Mouse (Mus musculus) granulocyte monocyte progenitor cell, adult 5-6 weeks (primary cell): ENCODE measurements at regions not wholly inside any gene's neighbourhood (a gene's known extent, or its start where the extent isn't known, plus 50 kb on each side); places are given as distances from the start of the nearest gene placed in this dataset.

Experiments
- ATAC-seq: replicated peaks from 2 replicates; pipeline ENCODE4 v1.8.0; 2016; ENCODE audit warnings: mild to moderate bottlenecking, moderate TSS enrichment, inconsistent platforms; ENCODE audit not compliant: poor library complexity, severe bottlenecking

DNA sequence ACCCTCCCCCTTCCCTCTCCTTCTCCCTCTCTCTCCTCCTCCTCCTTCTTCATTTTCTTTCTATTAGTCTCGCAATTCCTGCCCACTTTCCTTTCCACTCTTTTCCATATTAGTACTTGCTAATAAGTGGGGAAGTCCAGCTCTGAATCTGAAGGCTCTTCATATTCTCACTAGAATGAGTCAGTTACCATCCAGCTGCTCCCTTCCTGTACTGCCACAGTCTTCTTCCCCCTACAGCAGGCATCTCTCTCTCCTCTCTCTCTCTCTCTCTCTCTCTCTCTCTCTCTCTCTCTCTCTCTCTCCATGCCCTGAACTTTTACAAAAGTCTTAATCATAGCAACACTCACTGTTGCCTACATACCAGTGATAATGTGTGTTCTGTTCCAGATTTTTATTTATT, 226.6 kb upstream of the Pter start:
- no peak for ATAC-seq

DNA sequence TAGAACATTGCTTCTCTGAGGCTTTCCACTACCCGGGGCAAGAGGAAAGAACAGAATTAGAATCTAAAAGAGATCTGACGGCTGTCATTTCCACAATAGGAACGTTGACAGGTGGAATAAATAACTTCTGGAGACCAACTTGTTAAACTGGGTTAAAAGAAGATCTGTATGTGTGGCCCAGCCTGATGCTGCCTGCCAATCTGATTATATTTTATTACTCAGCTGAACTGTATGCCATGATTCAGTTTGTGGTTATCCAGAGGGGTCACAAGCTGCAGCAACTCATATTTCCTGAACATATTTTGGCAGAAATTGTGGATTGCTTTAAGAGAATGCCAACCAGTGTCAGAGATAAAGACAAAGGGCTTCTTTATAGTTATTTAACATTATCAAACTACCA, 224.5 kb upstream of the Pter start:
- ATAC-seq, result no peak

DNA sequence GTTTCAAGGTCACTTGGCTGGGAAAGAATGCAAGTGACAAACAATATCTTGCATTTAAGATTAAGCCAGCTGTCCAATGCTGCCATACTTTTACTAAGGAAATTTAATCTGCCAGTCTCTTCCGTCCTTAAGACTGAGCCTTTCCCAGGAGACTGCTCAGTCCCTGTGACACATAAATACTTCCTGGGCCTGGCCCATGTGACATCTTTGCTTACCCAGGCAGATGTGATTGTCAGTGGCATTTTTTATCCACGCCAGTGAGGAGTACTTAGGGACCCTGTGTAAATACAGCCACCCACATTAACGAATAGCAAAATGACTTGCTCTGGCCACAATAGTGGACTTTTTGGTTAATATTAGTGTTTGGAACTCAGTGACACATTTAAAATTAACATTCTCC, 216.3 kb upstream of the Pter start:
- no peak for ATAC-seq

DNA sequence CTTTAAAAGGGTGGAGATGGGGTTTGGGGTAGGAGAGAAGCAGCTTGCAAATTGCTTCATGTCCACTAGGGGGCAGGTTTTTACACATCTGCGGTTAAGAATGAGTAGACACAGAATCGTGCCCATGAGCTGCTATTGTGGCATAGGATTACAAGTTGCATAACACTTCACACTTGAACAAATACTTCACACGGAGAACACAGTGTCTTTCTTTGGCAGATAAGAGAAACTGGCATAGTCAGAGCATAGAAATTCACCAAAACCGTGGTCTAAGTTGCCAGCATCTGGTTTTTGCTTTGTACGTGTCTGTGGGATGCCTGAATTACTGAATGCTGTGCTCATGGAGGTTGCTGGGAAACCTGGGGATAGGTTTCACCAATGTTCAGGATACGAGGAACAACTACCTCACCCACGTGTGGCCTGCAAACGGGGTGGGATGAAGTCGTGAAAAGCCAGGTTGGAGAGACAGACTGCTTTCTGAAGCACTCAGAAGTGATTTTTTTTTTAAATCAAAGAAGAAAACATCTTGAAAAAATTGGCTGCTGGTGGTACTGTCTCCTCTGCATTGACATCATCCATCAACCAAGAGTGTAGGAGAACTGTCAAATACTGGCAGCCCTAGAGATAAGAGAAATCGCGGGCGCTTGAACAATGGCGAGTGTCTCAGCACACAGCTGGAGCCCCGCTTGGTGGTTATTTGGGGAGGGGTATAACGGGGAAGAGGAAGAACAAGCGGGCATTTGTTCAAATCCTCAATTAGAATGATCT, 214.5 kb upstream of the Pter start:
- peak; percentile 93 for ATAC-seq

DNA sequence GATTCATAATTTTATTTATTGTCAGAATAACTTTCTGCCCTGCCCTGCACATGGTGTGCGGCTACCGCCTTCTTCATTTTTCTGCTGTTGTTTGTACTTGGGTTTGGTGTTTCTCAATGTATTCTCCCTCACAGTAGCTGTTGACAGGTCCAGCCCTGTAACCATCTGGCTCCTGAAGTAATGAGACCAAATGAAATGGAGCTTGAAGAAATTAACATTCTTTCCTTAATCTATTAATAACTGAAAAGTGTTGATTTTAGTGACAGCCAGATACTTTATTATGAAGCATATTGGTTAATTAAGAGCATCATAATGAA, 214.0 kb upstream of the Pter start:
- no peak for ATAC-seq

DNA sequence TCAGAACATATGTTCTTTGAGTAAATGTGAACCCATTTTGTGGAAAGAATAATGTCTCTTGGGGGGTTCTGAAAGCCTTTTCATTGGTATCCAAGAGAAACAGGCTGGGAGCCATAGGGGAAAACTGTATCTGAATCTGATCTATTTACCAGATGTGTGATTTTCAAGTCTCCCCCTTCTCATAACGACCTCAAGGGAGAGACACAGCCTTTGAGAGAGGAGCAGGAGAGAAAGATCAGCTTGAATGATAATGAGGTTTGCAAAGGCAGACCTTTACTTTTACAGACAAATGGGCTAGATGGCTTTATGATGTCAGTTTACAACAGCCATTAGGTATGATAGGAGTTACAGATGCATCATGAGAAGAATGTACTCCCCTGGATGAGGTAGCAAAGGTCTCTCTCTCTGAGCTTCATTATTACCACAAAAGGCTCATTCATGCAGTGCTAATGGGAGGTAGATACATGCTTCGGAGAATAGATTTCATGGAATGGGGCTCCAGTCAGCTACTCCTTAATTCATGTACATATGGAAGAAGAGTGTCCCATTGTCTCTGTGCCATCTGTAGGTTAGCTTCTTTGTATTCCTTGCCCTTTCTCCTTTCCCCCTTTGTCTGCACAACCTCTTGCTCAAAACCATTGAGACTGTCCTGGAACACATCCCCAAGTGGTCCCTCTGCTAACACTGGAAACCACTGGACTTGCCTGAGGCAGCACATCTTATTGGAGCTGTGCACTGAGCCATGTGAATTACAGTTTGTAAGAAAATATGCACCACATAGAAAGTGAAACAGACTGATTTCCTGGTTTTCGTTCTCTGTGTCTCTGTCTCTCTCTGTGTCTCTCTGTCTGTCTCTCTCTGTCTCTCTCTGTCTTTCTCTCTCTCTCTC, 207.5 kb upstream of the Pter start:
- no peak for ATAC-seq

DNA sequence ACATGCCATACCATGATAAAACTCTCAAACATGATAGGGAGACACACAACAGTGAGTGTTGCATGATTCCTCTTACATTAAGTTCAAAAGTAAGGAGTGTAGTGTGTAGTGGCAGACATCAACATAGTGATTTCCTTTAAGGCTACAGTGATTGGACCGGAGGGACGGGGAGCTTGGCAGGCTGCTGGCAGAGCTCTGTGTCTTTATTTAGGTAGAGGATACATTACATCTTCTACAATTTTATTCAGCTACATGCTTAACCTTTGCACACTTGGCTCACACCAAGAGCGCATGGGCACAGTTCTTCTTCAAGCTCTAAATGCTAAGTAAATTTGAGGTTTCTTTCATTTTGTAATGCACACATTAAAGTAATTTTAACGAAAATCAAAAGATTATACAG, 194.6 kb upstream of the Pter start:
- ATAC-seq, result no peak

DNA sequence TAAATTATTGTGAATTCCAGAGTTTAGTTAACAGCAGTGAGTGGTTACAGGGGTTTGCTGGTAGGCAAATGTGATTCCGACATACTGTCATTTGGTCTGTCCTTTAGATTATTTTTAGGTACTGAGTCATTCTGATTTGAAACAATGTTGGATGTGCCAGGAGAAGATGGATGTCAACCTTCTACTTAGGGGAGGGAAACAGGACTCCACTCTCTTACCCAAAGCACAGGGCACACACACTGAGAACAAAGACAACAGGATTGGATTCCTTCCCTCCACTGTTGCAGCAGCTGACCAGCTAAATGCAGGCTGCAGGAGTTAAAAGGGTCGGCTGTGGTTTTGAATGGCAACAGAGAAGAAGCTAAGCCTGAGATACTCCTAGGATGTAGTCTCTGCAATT, 186.7 kb upstream of the Pter start:
- no peak for ATAC-seq

DNA sequence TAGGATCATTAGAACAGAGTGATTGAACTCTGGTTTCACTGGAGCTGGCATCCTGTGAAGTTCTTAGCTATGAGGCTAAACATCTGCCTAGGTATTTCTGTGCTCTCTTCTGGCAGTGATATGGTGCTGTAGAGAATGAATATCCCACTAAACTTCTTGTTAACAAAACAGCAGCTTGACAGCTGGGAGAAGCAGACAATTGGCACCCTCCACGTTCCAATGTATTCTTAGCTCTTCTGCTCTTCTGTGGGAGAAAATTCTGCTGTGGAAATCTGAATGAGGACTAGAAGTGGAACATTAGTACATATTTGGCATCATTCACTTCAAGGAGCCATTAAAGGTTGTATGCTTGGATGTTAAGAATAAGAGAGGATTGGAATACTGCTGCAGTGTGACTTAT, 177.0 kb upstream of the Pter start:
- ATAC-seq, result no peak

DNA sequence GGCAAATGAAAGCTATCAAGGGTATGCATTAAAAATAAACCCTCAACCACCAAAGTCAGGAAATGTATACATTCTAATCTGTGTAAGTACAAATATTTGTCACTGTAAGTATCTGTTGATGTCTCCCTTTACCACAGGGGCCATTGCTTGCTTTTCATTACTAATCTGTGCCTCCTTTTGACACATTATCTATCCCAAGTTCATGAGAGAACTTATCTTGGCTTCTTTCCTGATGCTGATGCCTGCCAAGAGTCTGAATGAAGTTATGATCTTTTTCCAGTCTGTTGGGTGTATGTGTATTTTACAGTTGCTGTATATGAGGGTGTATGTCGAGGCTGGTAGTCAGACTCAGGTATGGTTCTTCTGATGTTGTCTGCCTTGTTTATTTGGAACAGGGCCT, 165.0 kb upstream of the Pter start:
- ATAC-seq, result no peak

DNA sequence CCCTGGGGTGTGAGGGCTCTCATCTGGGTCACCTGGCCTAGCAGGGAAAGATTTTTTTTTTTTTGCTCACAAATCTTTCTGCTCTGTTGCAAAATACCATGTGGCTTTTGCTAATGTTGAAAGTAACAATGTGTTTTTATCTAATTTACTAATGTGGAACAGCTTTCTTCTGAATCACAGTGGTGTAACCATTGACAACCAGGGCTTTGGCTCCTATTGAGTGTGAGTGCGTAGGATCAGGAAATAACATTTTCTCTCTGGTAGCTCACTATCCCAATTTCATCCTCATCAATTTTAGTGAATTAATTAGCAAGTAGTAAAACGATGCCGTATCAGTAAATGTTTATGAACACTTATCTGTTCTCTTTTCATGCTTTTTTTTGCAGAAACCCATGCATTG, 163.9 kb upstream of the Pter start:
- ATAC-seq, result no peak

DNA sequence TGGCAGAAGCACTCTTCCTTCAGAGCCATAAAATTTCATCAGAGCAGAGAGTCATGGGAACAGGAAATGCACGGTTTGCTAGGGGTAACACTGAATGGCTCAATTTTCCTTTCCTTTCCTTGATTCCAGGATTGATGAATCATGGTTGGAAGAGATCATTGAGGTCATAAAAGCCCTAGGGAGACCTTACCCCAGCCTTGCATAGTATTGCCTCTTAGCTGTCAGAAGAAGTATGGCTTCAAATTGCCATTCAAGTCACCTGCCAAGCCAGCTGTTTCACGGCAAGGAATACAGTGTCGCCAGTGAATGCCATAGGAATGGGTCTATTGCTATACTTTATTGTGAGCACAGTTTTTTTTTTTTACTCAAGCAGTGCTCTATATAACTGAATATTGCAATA, 162.4 kb upstream of the Pter start:
- no peak for ATAC-seq

DNA sequence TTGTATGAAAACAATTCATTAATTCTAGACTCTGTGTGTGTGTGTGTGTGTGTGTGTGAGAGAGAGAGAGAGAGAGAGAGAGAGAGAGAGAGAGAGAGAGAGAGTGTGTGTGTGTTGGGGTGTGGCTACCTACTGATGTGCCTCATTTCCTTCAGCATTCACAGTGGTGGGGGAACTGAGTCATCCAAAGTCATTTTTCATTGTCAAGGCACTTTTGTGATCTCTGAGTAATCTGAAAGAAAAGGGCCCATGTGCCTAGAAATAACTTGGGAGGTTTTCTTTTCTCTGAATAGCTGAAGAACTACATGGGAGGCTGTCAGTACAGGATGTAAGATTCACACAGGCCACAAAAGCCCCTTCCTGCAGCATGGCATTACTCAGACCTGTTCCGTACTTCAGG, 159.3 kb upstream of the Pter start:
- no peak for ATAC-seq

DNA sequence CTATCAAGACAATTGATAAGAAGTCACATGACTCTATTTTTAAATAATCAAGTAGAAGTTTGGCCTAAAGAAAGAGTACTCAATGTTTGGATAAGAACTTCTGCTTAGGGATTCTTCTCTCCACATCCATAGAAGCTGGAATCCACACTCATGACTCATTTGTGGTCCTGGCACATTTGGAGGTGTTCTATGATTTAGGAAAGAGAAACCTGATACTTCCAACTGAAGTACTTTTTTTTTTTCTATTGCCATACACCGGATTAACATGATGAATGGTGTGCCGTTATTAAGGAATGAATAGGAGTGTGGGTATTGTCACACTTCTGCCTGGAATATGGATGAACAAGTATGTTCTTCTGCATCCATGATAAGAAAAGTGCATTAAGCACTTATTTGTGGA, 158.5 kb upstream of the Pter start:
- ATAC-seq, result no peak

DNA sequence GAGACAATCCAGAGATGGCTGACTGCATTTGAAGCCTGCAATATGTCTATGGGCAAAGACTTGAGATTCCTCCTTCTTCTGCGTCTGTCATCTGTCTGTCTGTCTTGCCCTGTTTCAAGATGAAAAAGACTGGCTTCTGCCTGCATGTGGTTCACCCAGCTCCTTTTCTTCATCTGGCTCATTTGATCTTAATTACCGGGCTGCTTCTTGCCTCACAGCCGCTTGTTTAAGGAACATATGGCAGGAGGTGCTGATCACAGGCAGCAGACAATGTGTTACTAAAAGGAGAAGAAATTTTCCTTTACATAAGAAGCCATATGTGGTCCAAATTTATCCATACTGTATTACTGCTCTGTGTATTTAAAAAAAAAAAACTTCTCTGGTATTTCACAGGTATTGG, 147.0 kb upstream of the Pter start:
- ATAC-seq, result no peak

DNA sequence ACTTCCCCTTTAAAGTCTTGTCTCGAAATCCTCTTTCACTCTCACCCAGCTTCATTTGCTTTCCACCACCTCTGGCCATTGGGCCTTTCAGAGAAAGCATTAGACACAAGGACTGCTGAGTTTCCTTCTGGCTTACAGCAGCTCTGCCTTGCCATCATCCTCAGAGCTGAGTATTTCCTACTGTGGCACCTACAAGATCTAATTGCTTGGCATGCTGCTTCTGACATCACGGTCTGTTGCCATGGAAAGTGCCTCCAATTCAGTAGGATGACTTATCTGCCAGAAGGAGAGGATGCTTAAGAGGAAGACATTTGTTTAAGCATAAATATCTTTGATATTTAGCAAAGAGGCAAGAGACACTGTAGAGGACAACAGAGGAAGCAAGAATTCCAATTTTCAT, 146.1 kb upstream of the Pter start:
- ATAC-seq, result no peak

DNA sequence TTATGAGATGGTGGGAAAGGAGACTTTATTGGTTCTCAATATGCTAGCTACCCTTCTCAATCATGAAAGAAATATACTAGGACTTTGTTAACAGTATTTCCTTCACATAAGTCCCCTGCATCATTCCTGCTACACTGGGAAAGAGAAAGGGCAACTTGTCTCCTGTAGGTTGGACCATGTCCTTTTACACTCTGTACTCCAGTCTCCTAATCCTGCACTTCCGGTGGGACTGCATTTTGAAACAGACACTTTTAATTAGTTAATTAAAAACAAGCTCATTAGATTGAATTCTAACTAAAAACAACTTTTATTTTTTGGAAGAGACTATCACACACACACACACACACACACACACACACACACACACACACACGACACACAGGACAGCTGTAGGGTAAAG, 131.2 kb upstream of the Pter start:
- no peak for ATAC-seq

DNA sequence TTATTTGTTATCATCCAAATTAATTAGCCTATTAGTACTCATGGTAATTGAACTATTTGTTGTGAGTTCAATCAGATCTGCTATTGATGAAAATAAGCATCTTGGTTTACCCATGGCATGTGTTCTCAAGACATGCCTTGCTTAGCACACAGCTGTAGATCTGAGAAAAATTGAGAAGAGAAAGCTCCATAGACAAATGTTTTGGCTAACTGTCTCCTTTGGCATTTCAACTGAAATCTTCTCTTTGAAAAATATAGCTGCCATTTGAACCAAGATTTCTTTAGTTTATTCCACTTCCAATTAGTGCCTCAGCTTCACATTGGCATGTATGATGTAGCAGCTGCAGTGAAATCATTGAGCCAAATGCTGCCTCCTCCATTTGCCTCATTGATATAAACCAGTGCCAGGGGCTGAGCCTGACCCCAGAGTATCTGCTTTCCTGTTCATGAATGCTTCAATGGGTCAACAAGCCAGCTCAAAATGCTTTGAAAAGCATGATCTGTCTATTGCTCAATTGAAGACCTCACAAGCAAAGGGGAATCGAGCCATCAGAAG, 126.1 kb upstream of the Pter start:
- ATAC-seq, result no peak

DNA sequence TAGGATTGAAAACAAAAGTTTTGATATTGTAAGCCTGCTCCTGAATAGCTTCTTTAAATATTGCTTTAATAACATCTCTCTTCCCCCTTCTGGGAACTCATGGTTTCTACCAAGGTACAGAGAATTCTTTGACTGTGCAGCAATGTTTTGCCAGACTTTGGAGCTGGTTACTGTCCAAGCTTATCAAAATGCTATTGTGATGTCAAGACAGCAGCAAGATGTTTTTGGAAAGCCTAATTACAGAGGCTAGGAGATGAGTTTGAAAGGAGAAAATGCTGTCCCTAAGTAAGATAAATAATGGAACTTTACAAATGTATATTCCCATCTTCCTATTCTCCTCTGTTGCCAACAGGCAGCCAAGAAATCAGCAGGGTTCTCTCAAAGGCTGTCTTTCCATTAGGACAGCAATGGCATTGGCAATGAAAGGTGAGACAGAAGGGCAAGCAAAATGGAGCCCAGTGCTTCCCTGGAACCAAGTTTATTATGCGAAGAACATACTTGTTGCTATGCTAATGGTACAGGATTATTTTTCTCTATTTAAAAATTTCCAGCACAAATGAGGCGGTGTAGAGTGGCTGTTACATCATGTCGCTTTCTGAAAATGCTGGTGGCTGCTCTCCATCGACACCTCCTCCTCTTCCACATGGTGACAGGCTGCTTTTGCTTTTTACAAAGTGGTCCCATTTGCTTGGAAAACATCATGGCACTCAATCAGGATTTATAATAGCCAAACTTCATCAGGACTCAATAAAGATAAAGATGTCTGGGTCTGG, 124.5 kb upstream of the Pter start:
- no peak for ATAC-seq

DNA sequence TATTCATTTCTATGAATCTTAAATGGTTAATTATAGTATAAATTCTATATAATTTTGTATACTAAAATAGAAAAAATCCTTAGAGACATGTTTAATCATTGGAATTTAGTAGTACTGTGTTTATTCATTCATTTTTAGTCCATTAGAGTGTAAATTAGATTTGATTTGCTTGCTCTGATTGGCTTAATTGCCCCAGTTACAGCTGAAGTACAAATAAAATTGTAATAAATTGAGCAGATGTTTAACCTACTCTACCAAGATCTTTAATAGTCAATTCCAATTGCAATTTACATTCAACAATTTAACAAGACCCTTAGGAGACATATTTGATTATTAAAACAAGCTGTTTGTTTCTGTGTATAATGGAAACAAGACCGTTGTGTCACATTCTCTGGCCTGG, 121.2 kb upstream of the Pter start:
- no peak for ATAC-seq

DNA sequence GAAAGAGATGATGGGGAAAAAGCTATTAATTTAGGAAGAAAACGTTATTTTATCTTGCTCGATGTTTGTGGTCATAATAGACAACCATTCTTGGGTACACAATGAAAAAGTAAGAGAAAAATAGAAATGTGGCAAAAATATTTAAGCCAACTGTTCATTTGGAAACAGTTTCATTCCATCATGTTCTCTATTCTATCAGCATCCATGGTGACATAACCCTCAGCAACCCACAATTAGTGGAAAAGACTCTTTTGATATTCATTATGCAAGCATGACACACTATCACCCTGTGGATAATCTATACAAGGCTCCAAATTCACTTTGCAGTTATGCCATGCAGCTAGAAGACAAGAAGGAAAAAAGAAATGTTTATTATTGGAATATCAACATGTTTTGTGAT, 118.7 kb upstream of the Pter start:
- ATAC-seq, result no peak
